Mouse (Mus musculus) adrenal gland, postnatal 10 days (tissue): ENCODE results near the gene Sult4a1. TPM values are rescaled to one million over a fixed set of nuclear protein-coding genes. Genes with fewer than 3 reads are reported as not detected.
A peak's percentile ranks its signal among the peaks of the same experiment; 100 is the strongest.

Source experiments
- DNase-seq: peaks from one replicate; pipeline ENCODE4 v3.0.0; 2021; ENCODE audit warnings: mixed read lengths
- total RNA-seq, 2 experiments: library from RNA; stranded (reverse); gene quantifications; 2 replicates each; pipeline ENCODE4 v1.2.3; 2021

Gene Sult4a1
- total RNA-seq, 2 experiments from 2014 or later: 6.7 to 12.4 TPM

DNA sequence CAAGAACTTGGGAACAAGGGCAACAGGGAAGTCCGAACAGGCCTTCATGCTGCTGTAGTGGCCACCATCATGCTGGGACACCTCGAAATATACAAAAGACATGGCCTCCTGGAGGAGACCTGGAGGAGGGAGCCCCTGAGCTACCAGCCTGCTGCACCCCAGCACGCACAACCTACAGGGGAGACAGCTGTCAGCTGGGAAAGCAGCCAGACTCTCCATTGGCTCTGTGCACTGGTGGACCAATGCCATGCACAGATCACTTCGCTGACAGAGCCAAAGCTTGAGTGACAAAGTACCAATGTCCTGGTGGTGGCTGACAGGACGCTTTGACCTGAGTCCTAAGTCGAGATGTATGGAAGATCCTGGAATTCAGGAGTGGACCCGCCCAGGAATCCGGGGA lies 9.5 kb downstream of the Sult4a1 start:
- DNase-seq: peak; percentile 8

GRCm38 (mm10) chr15:84094921-84095320 lies 10.6 kb downstream of the Sult4a1 start:
- no peak for DNase-seq

DNA sequence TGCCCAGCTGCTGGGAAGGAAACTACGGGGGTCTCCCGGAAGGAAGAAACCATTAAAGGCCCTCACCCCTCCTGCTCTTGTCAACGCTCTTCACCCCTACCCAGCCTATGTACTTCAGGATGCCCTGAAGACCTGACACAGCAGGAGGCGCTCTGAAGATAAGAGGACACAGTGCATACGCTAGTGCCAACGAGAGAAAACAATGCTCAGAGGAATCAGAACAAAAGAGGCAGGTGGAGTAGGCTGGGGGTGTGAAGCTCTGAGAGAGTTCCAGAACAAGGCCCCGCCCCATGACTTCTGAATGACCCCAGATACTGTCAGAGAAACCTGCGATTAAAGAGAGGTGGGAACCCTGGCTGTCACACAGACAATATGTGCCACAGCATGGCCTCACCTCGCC lies 18.8 kb downstream of the Sult4a1 start:
- no peak for DNase-seq

- peak; percentile 51 for DNase-seq
Observed at GRCm38 (mm10) chr15:84086364-84086763, 19.2 kb downstream of the Sult4a1 start.

GRCm38 (mm10) chr15:84080069-84080468 lies 25.5 kb downstream of the Sult4a1 start:
- no peak for DNase-seq

GRCm38 (mm10) chr15:84079519-84079918 lies 26.0 kb downstream of the Sult4a1 start:
- DNase-seq: no peak

DNA sequence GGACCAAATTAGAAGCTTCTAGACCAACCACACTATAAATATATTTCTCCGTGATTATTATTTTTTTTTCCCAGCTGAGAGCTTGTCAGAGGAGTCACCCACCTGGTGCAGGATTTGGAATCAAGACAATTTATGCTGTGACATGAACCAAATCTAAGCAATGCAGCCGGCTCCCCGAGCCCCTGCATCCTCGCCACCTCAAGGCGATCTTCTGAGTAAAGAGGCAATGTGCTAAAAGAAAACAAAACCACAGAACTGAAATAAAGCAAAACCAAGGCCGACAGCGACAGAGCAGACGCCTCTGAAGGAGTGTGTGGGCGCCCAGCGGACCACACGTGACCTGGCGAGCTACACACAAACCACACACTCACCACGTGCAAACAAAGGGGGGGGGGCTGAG lies 26.9 kb downstream of the Sult4a1 start:
- no peak for DNase-seq

GRCm38 (mm10) chr15:84077151-84077550 lies 28.4 kb downstream of the Sult4a1 start:
- no peak for DNase-seq

DNA sequence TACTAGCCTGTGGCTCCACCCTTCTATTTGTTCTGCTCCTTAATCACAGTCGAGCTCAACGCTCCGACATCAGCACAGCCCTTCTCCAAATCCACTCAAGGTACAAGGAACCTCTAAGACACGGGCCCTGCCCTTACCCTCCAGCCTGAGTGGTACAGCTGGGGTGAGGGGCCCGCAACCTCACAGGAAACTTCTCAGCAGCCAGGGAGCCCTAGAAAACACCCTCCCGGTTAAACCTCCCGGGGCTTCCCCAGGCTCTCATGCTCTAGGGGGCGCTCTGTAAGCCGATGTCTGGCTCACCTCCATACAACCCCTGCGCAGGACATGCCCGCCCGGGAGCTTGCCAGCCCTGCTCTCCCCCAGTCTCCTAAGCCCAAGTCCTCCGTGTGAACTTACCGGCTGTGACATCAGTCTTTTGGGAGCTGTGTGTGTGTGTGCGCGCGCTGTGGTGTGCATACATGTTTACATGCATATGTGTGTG lies 30.8 kb downstream of the Sult4a1 start:
- DNase-seq: peak; percentile 19

DNA sequence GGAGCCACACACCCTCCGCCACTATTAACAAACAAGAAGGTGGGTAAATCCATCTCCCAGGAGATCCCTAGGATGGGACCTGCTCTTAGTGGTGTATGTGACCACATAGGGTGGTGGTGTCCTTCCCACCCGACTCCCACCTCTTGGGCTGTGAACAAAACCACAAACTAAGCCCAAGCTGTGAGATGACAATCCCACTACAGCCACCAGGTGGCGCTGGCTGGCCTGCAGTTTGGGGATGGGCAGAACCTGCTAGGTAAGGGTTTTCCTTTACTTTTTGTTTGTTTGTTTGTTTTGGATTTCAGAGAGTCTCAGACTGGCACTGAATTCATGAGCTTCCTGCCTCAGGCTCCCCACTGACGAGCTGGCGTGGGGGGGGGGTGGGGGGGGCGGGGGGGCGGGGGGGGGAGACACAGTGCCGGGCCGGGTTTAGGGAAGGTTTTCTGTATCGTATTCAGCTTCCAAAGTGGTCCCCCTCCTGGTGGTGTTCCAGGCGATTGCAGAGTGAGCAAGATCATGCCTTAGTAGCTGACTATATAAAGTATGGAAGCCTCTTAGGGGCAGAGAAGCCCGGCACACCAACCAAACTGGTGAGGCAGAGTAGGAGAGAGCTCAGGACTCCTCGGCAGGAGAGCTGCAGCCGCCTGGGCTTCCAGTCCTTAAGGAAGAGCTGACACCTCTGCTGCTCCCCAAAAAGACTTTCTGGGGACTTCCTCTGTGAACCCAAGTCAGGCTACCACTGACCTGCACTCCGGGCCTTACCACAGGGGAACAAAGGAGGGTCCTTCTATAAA lies 31.4 kb downstream of the Sult4a1 start:
- peak; percentile 81 for DNase-seq

DNA sequence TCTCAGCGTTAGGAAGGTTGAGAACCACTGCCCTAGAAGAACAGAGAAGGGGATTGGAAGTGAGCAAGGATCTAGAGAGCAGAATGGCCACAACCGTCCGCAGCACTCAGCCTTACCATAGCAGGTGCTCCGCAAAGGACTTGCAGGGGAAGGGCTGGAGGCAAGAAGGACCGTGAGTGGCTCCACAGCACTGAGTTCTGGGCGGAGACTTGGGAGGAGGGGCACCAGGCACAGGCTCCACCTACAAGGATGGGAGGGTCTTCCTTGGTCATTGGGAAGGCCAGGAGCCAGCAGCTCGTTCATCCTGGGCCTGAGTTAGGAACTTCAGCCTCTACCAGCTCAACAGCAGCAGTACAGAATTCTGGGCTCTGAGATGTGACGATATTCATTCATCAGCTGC lies 32.5 kb downstream of the Sult4a1 start:
- DNase-seq: no peak

DNA sequence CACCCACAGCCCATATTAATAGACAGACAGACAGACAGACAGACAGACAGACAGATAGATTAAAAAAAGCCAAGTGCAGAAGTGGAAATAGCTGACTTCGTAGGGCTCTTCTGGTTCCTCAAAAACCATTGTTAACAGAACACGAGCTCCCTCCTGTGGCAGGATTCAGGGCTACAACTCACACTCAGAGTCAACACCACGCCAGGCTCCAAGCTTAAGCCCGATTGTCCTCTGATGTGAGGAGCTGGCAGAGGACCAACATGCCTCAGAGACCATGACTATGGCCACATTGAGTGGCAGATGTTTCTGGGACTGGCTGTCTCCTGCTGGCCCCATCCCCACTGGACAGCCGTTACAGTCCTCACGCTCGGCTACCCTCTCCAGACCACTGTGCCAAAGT lies 33.3 kb downstream of the Sult4a1 start:
- DNase-seq: peak; percentile 68

DNA sequence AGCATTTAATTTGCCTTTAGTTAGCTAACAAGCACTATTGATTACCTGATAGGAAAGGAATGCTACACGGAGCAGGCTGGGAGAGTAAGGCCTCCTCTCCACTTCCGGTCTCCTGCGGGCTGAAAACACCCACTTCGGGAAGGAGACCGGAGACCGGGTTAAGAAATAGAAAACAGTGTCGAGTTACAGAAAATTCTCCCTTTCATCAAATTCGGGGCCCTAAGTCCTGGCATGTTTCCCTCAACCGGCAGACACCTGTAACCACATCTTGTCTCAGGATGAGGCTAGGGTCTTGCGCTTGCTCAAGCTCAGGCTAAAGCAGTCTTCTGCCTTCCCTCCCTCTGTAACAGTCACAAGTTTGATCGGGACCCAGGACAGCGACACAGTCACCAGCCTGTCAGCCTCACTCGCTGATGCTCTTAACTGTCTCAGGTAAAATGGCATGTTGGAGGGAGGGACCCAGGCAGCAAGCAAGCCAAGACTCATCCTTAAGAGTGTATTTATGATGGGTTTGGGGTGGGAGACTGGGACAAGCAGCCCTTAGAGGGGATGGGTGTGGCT lies 35.4 kb downstream of the Sult4a1 start:
- DNase-seq: no peak

- DNase-seq: no peak
Observed at GRCm38 (mm10) chr15:84069455-84070050, 36.0 kb downstream of the Sult4a1 start.

GRCm38 (mm10) chr15:84065701-84066100 lies 39.9 kb downstream of the Sult4a1 start:
- DNase-seq: no peak

DNA sequence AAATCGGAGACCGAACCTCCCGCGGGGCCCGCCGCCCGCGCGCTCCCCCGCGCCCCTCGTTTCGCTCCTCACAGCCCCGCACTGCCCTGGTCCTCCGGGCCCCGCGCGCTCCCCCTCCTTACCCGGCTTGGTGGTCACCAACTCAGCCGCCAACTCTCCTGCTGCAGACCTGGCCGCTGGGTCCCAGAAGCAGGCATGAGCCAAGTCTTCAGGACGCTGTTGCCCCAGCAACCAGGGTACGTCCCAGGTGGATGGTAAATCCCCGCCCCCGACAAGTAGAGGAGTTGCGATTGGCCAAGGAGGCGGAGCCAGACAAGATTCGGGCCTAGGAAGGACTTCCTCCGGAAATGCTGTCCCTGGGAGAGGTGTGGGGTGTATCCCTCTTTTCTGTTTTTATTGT lies 40.4 kb downstream of the Sult4a1 start, which contains the start of gene Efcab6:
TSS of gene Efcab6 (minus strand) at position 240 of the 400 bp plus-strand sequence.
- no peak for DNase-seq

GRCm38 (mm10) chr15:84058841-84059240 lies 46.7 kb downstream of the Sult4a1 start:
- no peak for DNase-seq

GRCm38 (mm10) chr15:84056083-84056482 lies 49.5 kb downstream of the Sult4a1 start:
- no peak for DNase-seq

- peak; percentile 83 for DNase-seq
Observed at GRCm38 (mm10) chr15:84053859-84054258, 51.7 kb downstream of the Sult4a1 start.

DNA sequence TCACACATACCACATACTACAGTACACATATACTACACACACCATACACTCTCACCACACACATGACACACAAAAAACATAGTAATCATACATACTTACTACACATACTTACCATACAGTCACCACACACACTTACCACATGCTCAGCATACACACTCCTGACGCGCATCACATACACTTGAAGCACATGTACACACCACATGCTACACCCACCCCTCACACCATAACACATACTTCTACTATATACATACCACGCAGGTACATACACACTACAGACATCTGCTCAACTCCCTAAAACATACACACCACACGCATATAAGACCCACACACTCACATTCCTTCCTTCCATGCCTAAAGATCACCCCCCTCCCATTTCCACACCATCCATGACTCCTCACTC lies 52.3 kb downstream of the Sult4a1 start:
- no peak for DNase-seq

- DNase-seq: no peak
Observed at GRCm38 (mm10) chr15:84052390-84052789, 53.2 kb downstream of the Sult4a1 start.

GRCm38 (mm10) chr15:84049570-84049969 lies 56.0 kb downstream of the Sult4a1 start:
- peak; percentile 50 for DNase-seq

DNA sequence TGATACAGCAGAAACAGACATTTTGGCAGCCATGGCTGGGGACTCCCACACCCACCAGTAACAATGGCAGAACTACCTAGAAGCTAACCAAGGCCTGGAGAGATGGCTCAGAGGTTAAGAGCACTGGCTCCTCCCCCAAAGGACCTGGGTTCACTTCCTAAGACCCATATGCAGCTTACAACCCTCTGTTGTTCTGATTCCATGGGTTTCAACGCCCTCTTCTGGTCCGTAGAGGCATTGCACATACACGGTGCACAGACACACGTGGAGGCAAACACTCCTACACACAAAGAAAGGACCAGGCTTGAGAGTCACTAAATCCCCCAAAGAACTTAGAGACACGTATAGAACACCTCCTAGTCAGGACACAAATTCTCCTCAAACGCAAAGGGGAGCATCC lies 60.0 kb downstream of the Sult4a1 start:
- no peak for DNase-seq
